Comparison of ENCODE assay signal across 8 mouse cellular contexts in genomic region chr4:124936613-124937471, GRCm38 (mm10). TPM values are rescaled to one million over a fixed set of nuclear protein-coding genes. Genes with fewer than 3 reads are reported as not detected.
DNase-seq lines count a peak whose midpoint lies in the region; ATAC-seq and TF ChIP-seq lines count a peak whose summit lies in the region.

Gene 9930104L06Rik, plus strand, starts transcription at chr4:124937048.

- H3K27me3 ChIP-seq in E14TG2a.4 (ENCODE audit: insufficient read depth, low read length): no peaks in the 10 kb centered on the region
- H3K27me3 ChIP-seq in forebrain, embryonic 12.5 days: no peaks in the 10 kb centered on the region
- no peaks in the 10 kb centered on the region for H3K27me3 ChIP-seq in heart, postnatal 0 days (ENCODE audit: control insufficient read depth, insufficient read depth, low read length)
- no peaks in the 10 kb centered on the region for H3K27me3 ChIP-seq in liver, embryonic 16.5 days (ENCODE audit: control insufficient read depth, insufficient read depth, low read depth, low read length)
- H3K27me3 ChIP-seq in neural tube, embryonic 13.5 days: no peaks in the 10 kb centered on the region
- no peaks in the 10 kb centered on the region for H3K27me3 ChIP-seq in testis, adult 2 months (ENCODE audit: control insufficient read depth, insufficient read depth, low read length)

- ATAC-seq in forebrain, embryonic 12.5 days (ENCODE audit: low FRiP score): peak; percentile 100
- peak; percentile 100 for ATAC-seq in heart, postnatal 0 days (ENCODE audit: insufficient read depth, low read depth)
- peak; percentile 100 for ATAC-seq in liver, embryonic 16.5 days (ENCODE audit: low read depth)
- ATAC-seq in neural tube, embryonic 13.5 days (ENCODE audit: low read depth): peak; percentile 99

- peaks cover 28% of the 10 kb centered on the region for H3K4me1 ChIP-seq in E14TG2a.4 (replicated peaks; ENCODE audit: low read depth, low read length)
- peaks cover 27% of the 10 kb centered on the region for H3K4me1 ChIP-seq in forebrain, embryonic 12.5 days
- peaks cover 9% of the 10 kb centered on the region for H3K4me1 ChIP-seq in heart, postnatal 0 days (ENCODE audit: control insufficient read depth, insufficient read depth)
- H3K4me1 ChIP-seq in liver, embryonic 16.5 days (ENCODE audit: control insufficient read depth, low read depth, low read length): peaks cover 16% of the 10 kb centered on the region
- H3K4me1 ChIP-seq in neural tube, embryonic 13.5 days (replicated peaks): peaks cover 24% of the 10 kb centered on the region
- peaks cover 3% of the 10 kb centered on the region for H3K4me1 ChIP-seq in testis, adult 2 months (ENCODE audit: control insufficient read depth, insufficient read depth, low read length)

- TF ChIP-seq POLR2A in testis, adult 2 months (IDR thresholded peaks at IDR 0.05; ENCODE audit: control insufficient read depth, low read depth, low read length): peak; percentile 89

- H3K36me3 ChIP-seq in E14TG2a.4 (ENCODE audit: insufficient read depth, low read length): peaks cover 48% of the 10 kb centered on the region
- H3K36me3 ChIP-seq in forebrain, embryonic 12.5 days (replicated peaks): peaks cover 28% of the 10 kb centered on the region
- H3K36me3 ChIP-seq in heart, postnatal 0 days (replicated peaks; ENCODE audit: control insufficient read depth, insufficient read depth, low read length): peaks cover 16% of the 10 kb centered on the region
- H3K36me3 ChIP-seq in liver, embryonic 16.5 days (ENCODE audit: control insufficient read depth, insufficient read depth): peaks cover 8% of the 10 kb centered on the region
- H3K36me3 ChIP-seq in neural tube, embryonic 13.5 days: peaks cover 28% of the 10 kb centered on the region
- peaks cover 5% of the 10 kb centered on the region for H3K36me3 ChIP-seq in testis, adult 2 months (ENCODE audit: control insufficient read depth, insufficient read depth, low read length)

- peak within 1 kb of the TSS; percentile 74 for H3K27ac ChIP-seq in forebrain, embryonic 12.5 days
- H3K27ac ChIP-seq in heart, postnatal 0 days (ENCODE audit: low read depth): peak within 1 kb of the TSS; percentile 52
- peak within 1 kb of the TSS; percentile 77 for H3K27ac ChIP-seq in liver, embryonic 16.5 days (ENCODE audit: low read length)
- H3K27ac ChIP-seq in neural tube, embryonic 13.5 days (replicated peaks): no peak within 1 kb of the TSS
- H3K27ac ChIP-seq in testis, adult 2 months (ENCODE audit: control insufficient read depth, insufficient read depth, low read depth, low read length): peak within 1 kb of the TSS; percentile 99

- H3K9me3 ChIP-seq in E14TG2a.4 (ENCODE audit: low read length): no peaks in the 10 kb centered on the region
- no peaks in the 10 kb centered on the region for H3K9me3 ChIP-seq in forebrain, embryonic 12.5 days
- no peaks in the 10 kb centered on the region for H3K9me3 ChIP-seq in heart, postnatal 0 days (replicated peaks; ENCODE audit: control insufficient read depth, low read length)
- no peaks in the 10 kb centered on the region for H3K9me3 ChIP-seq in liver, embryonic 16.5 days (replicated peaks; ENCODE audit: control insufficient read depth, low read length)
- no peaks in the 10 kb centered on the region for H3K9me3 ChIP-seq in neural tube, embryonic 13.5 days

- peak within 1 kb of the TSS; percentile 100 for H3K4me3 ChIP-seq in E14TG2a.4 (replicated peaks; ENCODE audit: low read length)
- H3K4me3 ChIP-seq in forebrain, embryonic 12.5 days (replicated peaks): peak within 1 kb of the TSS; percentile 89
- peak within 1 kb of the TSS; percentile 92 for H3K4me3 ChIP-seq in heart, postnatal 0 days (ENCODE audit: low read depth, low read length)
- H3K4me3 ChIP-seq in liver, embryonic 16.5 days (ENCODE audit: low read depth, low read length): peak within 1 kb of the TSS; percentile 96
- peak within 1 kb of the TSS; percentile 70 for H3K4me3 ChIP-seq in neural tube, embryonic 13.5 days
- H3K4me3 ChIP-seq in testis, adult 2 months (ENCODE audit: control insufficient read depth, low read depth, low read length): peak within 1 kb of the TSS; percentile 100

- H3K9ac ChIP-seq in forebrain, embryonic 12.5 days: peak within 1 kb of the TSS; percentile 80
- H3K9ac ChIP-seq in heart, postnatal 0 days (replicated peaks; ENCODE audit: low read depth, low read length): peak within 1 kb of the TSS; percentile 78
- peak within 1 kb of the TSS; percentile 94 for H3K9ac ChIP-seq in liver, embryonic 16.5 days (ENCODE audit: low read depth, low read length)
- H3K9ac ChIP-seq in neural tube, embryonic 13.5 days: peak within 1 kb of the TSS; percentile 82

- DNase-seq in c-Kit-positive CD71-positive TER-119-positive erythroid progenitor cells, embryonic 14.5 days (ENCODE audit: low spot score): peak; percentile 97
- DNase-seq in heart, postnatal 0 days (ENCODE audit: low spot score): peak; percentile 98
- DNase-seq in kidney, postnatal 4 days: peak; percentile 96

- H3K4me2 ChIP-seq in forebrain, embryonic 12.5 days: peak within 1 kb of the TSS; percentile 92
- H3K4me2 ChIP-seq in heart, postnatal 0 days (ENCODE audit: low read depth, low read length): peak within 1 kb of the TSS; percentile 96
- H3K4me2 ChIP-seq in liver, embryonic 16.5 days (ENCODE audit: low read depth, low read length): peak within 1 kb of the TSS; percentile 82
- H3K4me2 ChIP-seq in neural tube, embryonic 13.5 days: peak within 1 kb of the TSS; percentile 91

- WGBS in forebrain, embryonic 12.5 days: under 1% methylated on average over 52 of the region's 52 CpGs
- under 1% methylated on average over 52 of the region's 52 CpGs for WGBS in heart, postnatal 0 days
- WGBS in liver, embryonic 16.5 days (ENCODE audit: insufficient replicate concordance): under 1% methylated on average over 52 of the region's 52 CpGs
- WGBS in neural tube, embryonic 13.5 days: under 1% methylated on average over 52 of the region's 52 CpGs

- TF ChIP-seq CTCF in E14TG2a.4 (conservative IDR thresholded peaks at IDR 0.05; ENCODE audit: low read length): no peak
- no peak for TF ChIP-seq CTCF in heart, postnatal 0 days (IDR thresholded peaks at IDR 0.05; ENCODE audit: low read depth)
- no peak for TF ChIP-seq CTCF in testis, adult 2 months (IDR thresholded peaks at IDR 0.05; ENCODE audit: control insufficient read depth, insufficient read depth, insufficient replicate concordance, low read depth, low read length)

- peak; percentile 75; the same call in 1 of the 2 replicates for TF ChIP-seq EP300 in heart, postnatal 0 days (IDR thresholded peaks at IDR 0.05; ENCODE audit: low read depth)

RNA-seq across cellular contexts. Expression of gene 9930104L06Rik, which starts in this region (rescaled TPM):
- polyA plus RNA-seq in forebrain, embryonic 12.5 days (2016; fragmentation: Nextera tagmentation; extraction: Ambion mirVana): 16.7 and 18.9 TPM in 2 replicates
- 9.7 and 18.7 TPM in 2 replicates for total RNA-seq in heart, postnatal 0 days (2014; rRNA removed; ENCODE audit: low replicate concordance)
- 6.0 and 7.1 TPM in 2 replicates for polyA plus RNA-seq in heart, postnatal 0 days (2015; fragmentation: Nextera tagmentation; extraction: Ambion mirVana)
- 4.3 TPM in 2 replicates for polyA plus RNA-seq in liver, embryonic 16.5 days (2015; fragmentation: Nextera tagmentation; extraction: Ambion mirVana)
- polyA plus RNA-seq in neural tube, embryonic 13.5 days (2015; fragmentation: Nextera tagmentation; extraction: Ambion mirVana): 13.3 and 17.1 TPM in 2 replicates
- polyA plus RNA-seq in testis, adult 2 months (2012; rRNA removed): 7.1 and 8.0 TPM in 2 replicates
